8 mouse cellular contexts compared by ENCODE assay signal in genomic region chr10:60080982-60081825, GRCm38 (mm10). TPM values are rescaled to one million over a fixed set of nuclear protein-coding genes. Genes with fewer than 3 reads are reported as not detected.
DNase-seq lines count a peak whose midpoint lies in the region; ATAC-seq lines count a peak whose summit lies in the region.

No protein-coding gene starts in this region.

- peaks cover 12% of the 10 kb centered on the region for H3K4me1 ChIP-seq in midbrain, embryonic 14.5 days (ENCODE audit: control insufficient read depth, insufficient read depth, low read length)
- H3K4me1 ChIP-seq in midbrain, embryonic 11.5 days (ENCODE audit: control insufficient read depth, insufficient read depth, low read length), result no peaks in the 10 kb centered on the region
- H3K4me1 ChIP-seq in heart, embryonic 15.5 days (replicated peaks), result peaks cover 65% of the 10 kb centered on the region
- 0 out of 2 replicates have a peak, but pooled peaks cover 9% of the 10 kb centered on the region for H3K4me1 ChIP-seq in neural tube, embryonic 14.5 days (ENCODE audit: control insufficient read depth, insufficient read depth, low read length)

- peak overlapping the region; percentile 26 for H3K27ac ChIP-seq in midbrain, embryonic 14.5 days (replicated peaks; ENCODE audit: low read depth, low read length)
- H3K27ac ChIP-seq in midbrain, embryonic 11.5 days (ENCODE audit: low read depth, low read length), result no peak overlapping the region
- peak overlapping the region; percentile 84 for H3K27ac ChIP-seq in heart, embryonic 15.5 days
- H3K27ac ChIP-seq in neural tube, embryonic 14.5 days (ENCODE audit: low read depth, low read length), result peak overlapping the region; percentile 28; the same call in 1 of the 2 replicates

- H3K9ac ChIP-seq in midbrain, embryonic 14.5 days (replicated peaks; ENCODE audit: low read length), result no peak overlapping the region
- H3K9ac ChIP-seq in midbrain, embryonic 11.5 days (ENCODE audit: low read length), result no peak overlapping the region
- H3K9ac ChIP-seq in heart, embryonic 15.5 days, result no peak overlapping the region
- H3K9ac ChIP-seq in neural tube, embryonic 14.5 days (replicated peaks; ENCODE audit: low read depth, low read length), result 0 out of 2 replicates have a peak overlapping the region, but pooled peaks have one; percentile 11

- no peak for DNase-seq in midbrain, embryonic 14.5 days
- no peak for DNase-seq in midbrain, embryonic 11.5 days (ENCODE audit: low spot score, missing footprints)
- DNase-seq in cerebellum, postnatal 25 days, result peak; percentile 48 to 53
- peak; percentile 54 for DNase-seq in kidney, postnatal 10 days
- no peak for DNase-seq in right cerebral cortex, postnatal 25 days
- no peak for DNase-seq in yolk sac, embryonic 10.5 days (ENCODE audit: low spot score)

- H3K4me3 ChIP-seq in midbrain, embryonic 14.5 days (replicated peaks; ENCODE audit: low read depth, low read length), result no peak overlapping the region
- no peak overlapping the region for H3K4me3 ChIP-seq in midbrain, embryonic 11.5 days (ENCODE audit: low read depth, low read length)
- H3K4me3 ChIP-seq in heart, embryonic 15.5 days, result no peak overlapping the region
- H3K4me3 ChIP-seq in neural tube, embryonic 14.5 days (ENCODE audit: low read depth, low read length), result no peak overlapping the region

- H3K4me2 ChIP-seq in midbrain, embryonic 14.5 days (ENCODE audit: low read length), result no peak overlapping the region
- H3K4me2 ChIP-seq in midbrain, embryonic 11.5 days, result no peak overlapping the region
- H3K4me2 ChIP-seq in heart, embryonic 15.5 days, result peak overlapping the region; percentile 21; the same call in 1 of the 2 replicates
- no peak overlapping the region; the same call in 1 of the 2 replicates for H3K4me2 ChIP-seq in neural tube, embryonic 14.5 days (ENCODE audit: low read depth, low read length)

- no peaks in the 10 kb centered on the region for H3K27me3 ChIP-seq in midbrain, embryonic 14.5 days (ENCODE audit: control insufficient read depth, insufficient read depth, low read length)
- no peaks in the 10 kb centered on the region for H3K27me3 ChIP-seq in midbrain, embryonic 11.5 days (ENCODE audit: control insufficient read depth, insufficient read depth, low read length)
- no peaks in the 10 kb centered on the region for H3K27me3 ChIP-seq in heart, embryonic 15.5 days
- no peaks in the 10 kb centered on the region for H3K27me3 ChIP-seq in neural tube, embryonic 14.5 days (ENCODE audit: control insufficient read depth, insufficient read depth, low read length)

- no peaks in the 10 kb centered on the region for H3K9me3 ChIP-seq in midbrain, embryonic 14.5 days (ENCODE audit: control insufficient read depth, low read length)
- no peaks in the 10 kb centered on the region for H3K9me3 ChIP-seq in midbrain, embryonic 11.5 days (ENCODE audit: control insufficient read depth, low read length)
- no peaks in the 10 kb centered on the region for H3K9me3 ChIP-seq in heart, embryonic 15.5 days (replicated peaks)
- no peaks in the 10 kb centered on the region for H3K9me3 ChIP-seq in neural tube, embryonic 14.5 days (ENCODE audit: control insufficient read depth, low read length)

- WGBS in midbrain, embryonic 14.5 days, result 77% methylated on average over 21 of the region's 21 CpGs
- WGBS in midbrain, embryonic 11.5 days, result 82% methylated on average over 21 of the region's 21 CpGs
- 37% methylated on average over 21 of the region's 21 CpGs for WGBS in heart, embryonic 15.5 days
- WGBS in neural tube, embryonic 14.5 days, result 60% methylated on average over 21 of the region's 21 CpGs

- H3K36me3 ChIP-seq in midbrain, embryonic 14.5 days (ENCODE audit: control insufficient read depth, insufficient read depth, low read length), result no peaks in the 10 kb centered on the region
- H3K36me3 ChIP-seq in midbrain, embryonic 11.5 days (ENCODE audit: control insufficient read depth, insufficient read depth, low read length), result no peaks in the 10 kb centered on the region
- no peaks in the 10 kb centered on the region for H3K36me3 ChIP-seq in heart, embryonic 15.5 days
- H3K36me3 ChIP-seq in neural tube, embryonic 14.5 days (ENCODE audit: control insufficient read depth, insufficient read depth, low read length), result no peaks in the 10 kb centered on the region

- ATAC-seq in midbrain, embryonic 14.5 days (ENCODE audit: low FRiP score, low TSS enrichment), result no peak
- no peak for ATAC-seq in midbrain, embryonic 11.5 days (ENCODE audit: low FRiP score)
- ATAC-seq in heart, embryonic 15.5 days (replicated peaks; ENCODE audit: insufficient number of reproducible peaks, insufficient read depth, low FRiP score, low read depth), result peak; percentile 12; the same call in 1 of the 2 replicates
- ATAC-seq in neural tube, embryonic 14.5 days (ENCODE audit: low read depth), result peak; percentile 38; the same call in 1 of the 2 replicates

RNA-seq across cellular contexts. Expression of gene Spock2, which starts 24.8 kb away (rescaled TPM):
- polyA plus RNA-seq in midbrain, embryonic 14.5 days (2014; fragmentation: Nextera tagmentation; extraction: Ambion mirVana), result 67.3 and 67.5 TPM in 2 replicates
- polyA plus RNA-seq in midbrain, embryonic 11.5 days (2014; fragmentation: Nextera tagmentation; extraction: Ambion mirVana), result 11.2 and 12.2 TPM in 2 replicates
- 3.8 and 8.8 TPM in 2 replicates for polyA plus RNA-seq in heart, embryonic 15.5 days (2015; fragmentation: Nextera tagmentation; extraction: Ambion mirVana)
- polyA plus RNA-seq in neural tube, embryonic 14.5 days (2014; fragmentation: Nextera tagmentation; extraction: Ambion mirVana), result 92.4 and 95.3 TPM in 2 replicates

Comparison
In these comparisons a context has a peak if more than half of its experiments do, and no peak if none do; other contexts are left out.
1. ATAC-seq: peak in heart, embryonic 15.5 days (single experiment) and neural tube, embryonic 14.5 days (single experiment); none in midbrain, embryonic 14.5 days (single experiment) and midbrain, embryonic 11.5 days (single experiment).
2. DNase-seq: peak in cerebellum, postnatal 25 days (2 of 2) and kidney, postnatal 10 days (single experiment); none in midbrain, embryonic 14.5 days (single experiment), midbrain, embryonic 11.5 days (single experiment), right cerebral cortex, postnatal 25 days (single experiment) and yolk sac, embryonic 10.5 days (single experiment).